Mouse (Mus musculus): ENCODE data around the gene Gm21190. TPM values are rescaled to one million over a fixed set of nuclear protein-coding genes. Genes with fewer than 3 reads are reported as not detected.
"Not testable (repeated sequence)": the region's sequence is repeated elsewhere in the genome, so short reads cannot be mapped to it uniquely, and the experiment has no call there.

Gene Gm21190
- polyA plus RNA-seq (2012; ENCODE audit: insufficient read depth, low replicate concordance): not detected in 2 replicates

DNA sequence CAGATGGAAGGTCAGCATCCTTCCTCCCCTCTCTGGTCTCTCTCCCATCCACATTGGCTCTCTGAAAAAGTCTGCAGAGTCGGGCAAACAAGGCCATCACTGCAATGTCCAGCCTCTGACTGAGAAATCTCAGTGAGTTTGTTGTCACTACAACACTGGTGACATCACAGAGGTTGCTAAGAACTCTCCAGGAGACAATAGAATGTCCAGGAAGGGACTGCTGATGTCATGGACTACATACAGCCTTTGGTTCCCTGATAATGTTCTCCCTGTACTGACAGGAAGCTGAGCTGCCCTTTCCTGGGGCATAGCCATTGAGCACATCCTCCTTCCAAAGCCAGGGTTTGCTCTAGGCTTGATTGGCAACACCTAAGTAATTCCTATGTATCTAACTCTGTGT, at the start of gene Gm21190:
Gene Gm21190, minus strand, starts transcription at position 101 of the 400 bp plus-strand sequence.
- H3K4me3 ChIP-seq (replicated peaks); H3K4me1 ChIP-seq; H3K27me3 ChIP-seq (replicated peaks); H3K9me3 ChIP-seq; H3K36me3 ChIP-seq (replicated peaks; ENCODE audit: low read length): not testable (repeated sequence)

DNA sequence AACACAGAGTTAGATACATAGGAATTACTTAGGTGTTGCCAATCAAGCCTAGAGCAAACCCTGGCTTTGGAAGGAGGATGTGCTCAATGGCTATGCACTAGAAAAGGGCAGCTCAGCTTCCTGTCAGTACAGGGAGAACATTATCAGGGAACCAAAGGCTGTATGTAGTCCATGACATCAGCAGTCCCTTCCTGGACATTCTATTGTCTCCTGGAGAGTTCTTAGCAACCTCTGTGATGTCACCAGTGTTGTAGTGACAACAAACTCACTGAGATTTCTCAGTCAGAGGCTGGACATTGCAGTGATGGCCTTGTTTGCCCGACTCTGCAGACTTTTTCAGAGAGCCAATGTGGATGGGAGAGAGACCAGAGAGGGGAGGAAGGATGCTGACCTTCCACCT, 48.0 kb upstream of the Gm21190 start, which contains the start of gene Gm21083:
Gene Gm21083, plus strand, starts transcription at position 301 of the 400 bp plus-strand sequence.
- not testable (repeated sequence) for H3K4me3 ChIP-seq (replicated peaks); H3K4me1 ChIP-seq; H3K9me3 ChIP-seq; H3K27me3 ChIP-seq (replicated peaks); H3K36me3 ChIP-seq (replicated peaks; ENCODE audit: low read length)

DNA sequence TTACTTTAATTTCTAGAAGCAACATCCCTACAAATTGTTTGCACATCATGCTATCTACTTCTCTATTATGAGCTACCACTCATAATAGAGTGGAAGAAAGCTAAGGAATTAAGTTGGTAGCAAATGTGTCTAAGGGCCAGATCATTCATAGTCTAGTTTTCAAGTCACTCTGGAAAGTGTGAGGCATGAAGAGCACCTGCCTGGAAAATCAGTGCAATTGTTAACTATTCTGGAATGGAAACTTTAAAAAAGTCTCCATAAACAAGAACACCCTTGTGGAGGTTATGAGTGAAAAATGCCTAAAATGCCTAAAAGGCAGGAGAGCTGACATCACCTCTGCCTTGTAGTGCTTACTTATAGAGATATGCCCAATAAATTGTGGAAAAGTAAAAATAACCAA, 44.7 kb upstream of the Gm21190 start:
- H3K4me3 ChIP-seq (replicated peaks); H3K36me3 ChIP-seq (replicated peaks; ENCODE audit: low read length); H3K27me3 ChIP-seq (replicated peaks); H3K4me1 ChIP-seq; H3K9me3 ChIP-seq: not testable (repeated sequence)

DNA sequence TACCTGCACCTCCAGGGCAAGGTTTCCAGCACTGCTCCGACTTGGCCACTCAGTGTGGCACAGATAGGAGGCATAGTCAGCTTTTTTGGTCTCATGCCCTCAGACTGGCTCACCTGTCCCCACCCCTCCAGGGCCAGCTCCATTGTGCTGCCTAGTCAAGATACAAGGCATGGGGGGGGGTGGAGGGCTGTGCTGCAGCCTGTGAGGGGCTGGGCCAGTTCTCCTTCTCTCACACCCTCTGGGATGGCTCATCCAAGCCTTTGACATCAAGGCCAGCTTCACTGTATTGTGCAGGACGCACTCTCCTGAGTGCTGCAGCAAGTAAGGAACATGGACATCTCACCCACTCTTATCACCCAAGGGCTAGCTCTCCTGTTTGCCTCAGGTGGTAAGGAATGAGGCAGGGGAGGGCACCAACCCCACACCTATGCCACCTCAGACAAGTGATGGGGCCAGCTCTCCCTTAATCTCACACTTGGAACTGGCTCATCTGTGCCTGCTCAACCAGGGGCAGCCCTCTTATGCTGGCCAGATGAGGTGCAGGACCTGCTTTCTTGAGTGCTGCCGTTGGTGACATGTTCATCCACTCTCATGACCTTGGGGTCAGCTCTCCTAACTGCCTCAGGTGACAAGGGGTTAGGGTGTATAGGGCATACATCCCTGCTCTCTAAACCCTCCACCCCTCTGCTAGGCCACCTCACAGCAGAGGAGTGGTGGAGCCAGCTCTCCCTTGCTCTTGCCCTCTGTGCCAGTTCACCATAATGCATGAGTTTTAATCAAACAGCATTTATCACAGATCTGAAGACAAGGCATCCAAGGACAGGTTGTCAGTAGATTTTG, 32.6 kb upstream of the Gm21190 start:
- not testable (repeated sequence) for H3K4me1 ChIP-seq

DNA sequence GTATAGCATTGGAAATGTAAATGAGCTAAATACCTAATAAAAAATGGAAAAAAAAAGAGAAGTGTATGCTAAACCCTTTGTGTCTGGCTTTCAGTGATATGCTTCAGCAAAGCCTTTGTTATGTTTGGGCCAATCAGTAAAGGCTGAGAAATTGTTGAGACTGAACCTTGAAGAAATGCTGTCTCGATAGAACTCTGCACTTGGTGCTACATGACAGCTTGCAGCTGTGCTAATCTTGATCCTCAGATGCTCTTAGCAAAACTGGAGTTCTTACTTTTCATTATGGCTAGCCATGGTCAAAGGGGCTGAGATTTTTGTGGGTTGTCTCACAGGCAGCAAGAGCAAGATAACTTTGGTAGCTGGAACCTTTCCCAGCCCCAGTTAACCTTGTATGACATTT, 29.6 kb upstream of the Gm21190 start:
- not testable (repeated sequence) for H3K4me1 ChIP-seq; H3K4me3 ChIP-seq (replicated peaks); H3K36me3 ChIP-seq (replicated peaks; ENCODE audit: low read length); H3K27me3 ChIP-seq (replicated peaks)
- H3K9me3 ChIP-seq: peaks cover 11% of the 10 kb centered on the region

More for the DNA sequence above, 32.6 kb upstream of the Gm21190 start:
- not testable (repeated sequence) for H3K4me3 ChIP-seq (replicated peaks); H3K36me3 ChIP-seq (replicated peaks; ENCODE audit: low read length); H3K9me3 ChIP-seq; H3K27me3 ChIP-seq (replicated peaks)

DNA sequence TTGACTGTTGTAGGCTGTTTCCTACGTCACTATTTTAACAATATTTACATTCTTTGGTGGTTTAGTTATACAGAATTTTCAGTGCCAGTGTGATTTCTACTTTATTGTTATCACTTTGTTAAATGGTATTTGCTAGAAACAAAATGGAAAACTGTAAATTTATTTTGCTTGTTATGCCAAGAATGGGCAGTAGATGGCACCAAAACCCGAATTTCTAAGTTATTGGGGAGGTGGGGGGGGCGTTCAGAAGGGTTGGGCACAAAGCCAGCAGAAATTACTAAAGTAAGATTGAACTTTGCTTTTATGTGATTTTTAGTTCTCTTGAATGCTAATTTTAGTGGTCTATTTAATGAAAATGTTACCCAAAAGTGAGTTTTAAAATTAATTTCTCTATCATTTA, 20.6 kb upstream of the Gm21190 start:
- not testable (repeated sequence) for H3K4me3 ChIP-seq (replicated peaks); H3K36me3 ChIP-seq (replicated peaks; ENCODE audit: low read length); H3K27me3 ChIP-seq (replicated peaks); H3K4me1 ChIP-seq; H3K9me3 ChIP-seq

DNA sequence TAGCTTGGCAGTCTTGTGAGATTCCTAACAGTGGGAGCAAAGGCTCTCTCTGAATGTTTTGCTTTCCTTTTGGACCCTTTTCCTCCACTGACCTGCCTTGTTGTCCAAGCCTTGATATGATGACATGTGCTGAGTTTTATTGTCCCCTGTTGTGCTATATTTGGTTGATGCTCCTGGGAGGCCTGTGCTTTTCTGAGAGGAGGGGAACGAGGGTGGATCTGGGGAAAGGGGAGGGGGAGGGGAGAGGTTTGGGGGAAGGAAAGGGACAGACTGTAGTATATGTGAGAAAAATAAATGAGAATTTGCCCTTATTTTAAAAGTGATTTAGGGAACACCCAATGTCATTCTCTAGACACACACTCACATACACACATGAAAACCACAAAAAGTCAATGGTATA, 20.1 kb upstream of the Gm21190 start:
- not testable (repeated sequence) for H3K9me3 ChIP-seq; H3K4me3 ChIP-seq (replicated peaks); H3K36me3 ChIP-seq (replicated peaks; ENCODE audit: low read length); H3K27me3 ChIP-seq (replicated peaks); H3K4me1 ChIP-seq
- TF ChIP-seq GATA1 (IDR thresholded peaks at IDR 0.05; ENCODE audit: borderline replicate concordance, low read length): peak; percentile 26; the same call in 1 of the 3 replicates

DNA sequence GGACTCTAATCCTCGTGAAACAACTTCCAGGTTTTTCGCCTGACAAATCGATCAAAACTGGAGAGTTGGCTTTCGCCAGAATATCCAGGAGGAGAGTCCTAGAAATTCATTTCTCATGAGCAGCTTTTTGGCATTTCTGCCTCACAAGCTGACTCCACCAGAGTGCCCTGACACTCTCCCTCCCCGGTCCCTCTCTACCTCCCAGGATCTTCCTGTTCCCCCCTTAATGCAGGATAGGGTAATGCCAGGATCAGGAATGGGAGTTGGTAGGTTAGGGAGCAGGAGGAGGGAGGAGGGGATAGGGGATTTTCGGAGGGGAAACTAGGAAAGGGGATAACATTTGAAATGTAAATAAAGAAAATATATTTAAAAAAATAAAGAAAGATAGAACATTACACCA, 19.6 kb upstream of the Gm21190 start:
- not testable (repeated sequence) for H3K36me3 ChIP-seq (replicated peaks; ENCODE audit: low read length); H3K4me1 ChIP-seq; H3K27me3 ChIP-seq (replicated peaks); H3K9me3 ChIP-seq; H3K4me3 ChIP-seq (replicated peaks)

DNA sequence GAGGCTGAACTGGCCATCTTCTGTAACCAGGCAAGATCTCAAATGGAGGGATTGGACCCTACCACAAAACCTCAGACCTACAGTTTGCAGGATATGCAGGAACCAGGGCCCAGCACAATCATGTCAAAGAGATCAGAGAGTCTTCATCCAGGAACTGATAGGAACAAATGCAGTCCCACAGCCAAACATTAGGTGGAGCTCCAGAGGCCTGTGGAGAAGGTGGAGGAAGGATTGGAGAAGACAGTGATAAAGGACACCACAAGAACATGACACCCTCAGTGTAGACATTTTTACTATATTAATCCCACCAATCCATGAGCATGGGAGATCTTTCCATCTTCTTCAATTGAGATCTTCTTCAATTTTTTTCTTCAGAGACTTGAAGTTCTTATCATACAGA, 6.6 kb downstream of the Gm21190 start:
- not testable (repeated sequence) for H3K4me3 ChIP-seq (replicated peaks); H3K27me3 ChIP-seq (replicated peaks); H3K36me3 ChIP-seq (replicated peaks; ENCODE audit: low read length); H3K9me3 ChIP-seq; H3K4me1 ChIP-seq

DNA sequence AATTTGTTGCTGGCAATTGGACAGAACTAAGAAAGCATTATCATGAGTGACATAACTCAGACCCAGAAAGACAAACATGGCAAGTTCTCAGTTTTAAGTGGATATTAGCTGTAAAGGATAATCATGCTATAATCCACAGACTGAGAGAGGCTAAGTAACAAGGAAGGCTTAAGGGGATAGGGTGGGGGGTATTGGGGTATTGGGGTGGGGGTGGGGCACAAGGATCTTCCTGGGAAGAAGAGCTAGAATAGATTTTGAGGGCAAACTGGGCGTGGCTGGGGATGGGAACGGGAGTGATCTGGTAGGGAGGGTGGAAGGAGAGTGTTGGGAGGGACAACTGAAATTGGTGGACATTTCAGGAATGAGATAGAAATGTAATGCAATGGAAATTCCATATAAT, 7.0 kb downstream of the Gm21190 start:
- H3K9me3 ChIP-seq; H3K4me3 ChIP-seq (replicated peaks); H3K27me3 ChIP-seq (replicated peaks); H3K4me1 ChIP-seq; H3K36me3 ChIP-seq (replicated peaks; ENCODE audit: low read length): not testable (repeated sequence)

DNA sequence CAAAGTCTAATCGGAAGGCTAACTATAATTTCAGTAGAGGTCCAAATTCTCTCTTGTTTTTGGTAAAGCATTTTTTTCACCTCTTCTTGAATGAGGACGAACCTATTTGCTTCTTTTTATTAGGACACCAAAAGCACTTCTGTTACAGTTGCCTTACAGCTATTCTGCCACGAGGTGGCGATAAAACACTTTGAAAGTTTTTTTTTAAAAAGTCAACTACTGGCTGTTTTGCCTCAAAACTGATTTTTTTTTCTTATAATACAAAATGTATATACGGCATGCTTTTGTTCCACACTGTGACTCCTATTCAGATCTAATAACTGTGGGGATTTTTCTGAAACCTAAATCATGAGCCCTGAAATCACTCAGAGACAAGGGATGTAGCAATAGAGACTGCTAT, 8.6 kb downstream of the Gm21190 start:
- H3K4me1 ChIP-seq; H3K4me3 ChIP-seq (replicated peaks); H3K27me3 ChIP-seq (replicated peaks); H3K36me3 ChIP-seq (replicated peaks; ENCODE audit: low read length); H3K9me3 ChIP-seq: not testable (repeated sequence)

DNA sequence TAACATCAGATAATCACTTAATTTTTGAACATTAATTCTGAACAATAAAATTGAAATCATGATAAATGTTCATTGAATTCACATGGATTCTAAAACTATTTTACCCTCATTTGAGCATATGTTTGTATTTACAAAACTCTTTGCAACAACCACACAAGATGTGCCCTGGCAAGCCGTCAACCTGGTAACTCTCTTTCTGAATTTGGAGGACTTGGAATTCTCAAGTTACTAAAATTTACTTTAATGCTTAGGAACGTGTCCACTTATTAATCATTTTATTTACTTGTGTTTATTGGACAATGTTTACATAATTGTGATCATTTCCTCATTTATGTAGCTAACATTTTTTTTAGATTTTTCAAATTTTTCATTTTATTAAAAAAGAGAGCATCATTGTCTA, 11.9 kb downstream of the Gm21190 start:
- not testable (repeated sequence) for H3K36me3 ChIP-seq (replicated peaks; ENCODE audit: low read length); H3K9me3 ChIP-seq; H3K27me3 ChIP-seq (replicated peaks); H3K4me1 ChIP-seq; H3K4me3 ChIP-seq (replicated peaks)

DNA sequence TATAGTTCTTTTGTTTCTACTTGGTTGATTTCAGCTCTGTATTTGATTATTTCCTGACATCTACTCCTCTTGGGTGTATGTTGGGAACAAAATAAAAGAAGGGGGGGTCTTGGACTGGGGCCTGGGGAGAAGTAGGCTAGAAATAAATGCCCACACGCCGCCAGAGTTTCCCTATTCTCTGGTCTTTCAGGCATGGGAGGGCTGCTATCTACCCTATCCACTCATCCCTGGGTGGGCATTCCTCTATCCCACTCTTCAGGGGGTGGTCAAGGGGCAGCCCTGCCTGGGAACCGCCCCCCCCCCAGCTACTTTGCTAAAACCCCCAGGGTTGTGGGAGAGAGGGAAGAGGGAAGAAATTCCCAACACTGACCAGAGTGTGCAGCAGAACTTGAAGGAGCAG, 16.8 kb downstream of the Gm21190 start:
- not testable (repeated sequence) for H3K4me3 ChIP-seq (replicated peaks); H3K9me3 ChIP-seq; H3K36me3 ChIP-seq (replicated peaks; ENCODE audit: low read length); H3K27me3 ChIP-seq (replicated peaks); H3K4me1 ChIP-seq

DNA sequence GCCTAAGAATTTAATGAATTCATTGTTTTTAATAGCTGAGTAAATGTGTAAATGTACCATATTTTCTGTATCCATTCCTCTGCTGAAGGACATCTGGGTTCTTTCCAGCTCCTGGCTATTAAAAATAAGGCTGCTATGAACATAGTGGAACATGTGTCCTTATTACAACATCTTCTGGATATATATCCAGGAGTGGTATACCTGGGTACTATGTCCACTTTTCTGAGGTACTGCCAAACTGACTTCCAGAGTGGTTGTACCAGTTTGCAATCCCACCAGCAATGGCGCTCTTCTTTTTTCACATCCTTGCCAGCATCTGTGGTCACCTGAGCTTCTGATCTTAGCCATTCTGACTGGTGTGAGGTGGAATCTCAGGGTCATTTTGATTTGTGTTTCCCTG, 19.1 kb downstream of the Gm21190 start:
- not testable (repeated sequence) for H3K4me3 ChIP-seq (replicated peaks); H3K36me3 ChIP-seq (replicated peaks; ENCODE audit: low read length); H3K9me3 ChIP-seq; H3K4me1 ChIP-seq; H3K27me3 ChIP-seq (replicated peaks)

DNA sequence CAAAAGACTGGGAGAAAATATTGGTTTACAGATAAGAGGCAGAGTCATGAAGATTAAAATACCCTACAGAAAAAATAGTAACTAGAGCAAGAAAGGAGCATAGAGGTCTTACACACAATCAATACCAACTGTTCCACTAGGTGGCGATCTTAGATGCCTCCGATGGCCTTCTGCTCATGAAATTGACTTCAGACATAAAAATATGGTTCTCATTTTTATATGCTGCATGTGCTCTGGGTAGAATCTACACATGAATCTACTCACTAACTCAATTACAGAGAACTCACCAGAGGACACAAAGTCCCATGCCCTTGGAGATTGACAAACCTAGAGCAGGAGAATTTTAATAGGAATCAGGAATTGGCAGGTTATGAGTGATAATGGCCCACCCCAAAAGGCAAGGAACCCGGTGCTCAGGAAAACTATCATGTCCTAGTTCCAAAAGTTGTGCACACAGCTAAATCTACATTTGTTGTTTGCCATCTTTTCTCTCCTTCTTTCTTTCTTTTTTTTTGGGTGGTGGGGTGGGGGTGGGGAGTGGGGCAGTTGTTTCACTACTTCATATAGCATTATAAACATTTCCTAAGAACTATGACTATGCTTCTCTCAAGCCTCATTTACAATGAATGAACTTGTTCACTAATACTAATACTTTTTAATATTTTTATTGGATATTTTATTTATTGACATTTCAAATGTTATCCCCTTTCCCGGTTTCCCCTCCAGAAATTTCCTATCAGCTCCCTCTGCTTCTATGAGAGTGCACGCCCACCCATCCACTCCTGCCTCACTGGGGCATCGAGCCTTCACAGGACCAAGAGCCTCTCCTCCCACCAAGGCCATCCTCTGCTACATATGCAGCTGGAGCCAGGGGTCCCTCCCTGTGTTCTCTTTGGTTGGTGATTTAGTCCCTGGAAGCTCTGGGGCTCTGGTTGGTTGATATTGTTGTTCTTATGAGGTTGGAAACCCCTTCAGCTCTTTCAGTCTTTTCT, 20.3 kb downstream of the Gm21190 start:
- H3K36me3 ChIP-seq (replicated peaks; ENCODE audit: low read length); H3K4me1 ChIP-seq; H3K27me3 ChIP-seq (replicated peaks); H3K9me3 ChIP-seq; H3K4me3 ChIP-seq (replicated peaks): not testable (repeated sequence)

Data from megakaryocyte, embryonic 14.5 days (primary cell).